Mouse (Mus musculus): Measurements from ENCODE around the gene Naa35.

GRCm38 (mm10) chr13:59564923-59565322 lies 20.1 kb upstream of the Naa35 start:
- TF ChIP-seq GATA1 (IDR thresholded peaks at IDR 0.05; ENCODE audit: low read length) (no peak), TAL1 (IDR thresholded peaks at IDR 0.05; ENCODE audit: low read length) (no peak)
